Mouse (Mus musculus) spleen, adult 2 months (tissue): ENCODE data around the gene Sord.

Experiments used
- CTCF ChIP-seq: fragments of 200-500 bp; IDR thresholded peaks from 2 replicates; pipeline ENCODE4 v1.5.1; 2011; ENCODE audit warnings: mild to moderate bottlenecking, inconsistent platforms; ENCODE audit not compliant: insufficient read depth, insufficient read length, insufficient replicate concordance; ENCODE audit errors: extremely low read depth
- POLR2A ChIP-seq: fragments of 200-500 bp; IDR thresholded peaks from 2 replicates; pipeline ENCODE4 v1.6.1; 2011; ENCODE audit warnings: low read depth, low read length, inconsistent platforms

GRCm38 (mm10) chr2:122221378-122221777 lies 13.2 kb upstream of the Sord start:
- TF ChIP-seq CTCF (no peak), POLR2A (no peak)
